Mouse (Mus musculus) liver, adult 2 months (tissue): Measurements from ENCODE around the gene Apba2.

Experiments used
- CTCF ChIP-seq: fragments of 200-500 bp; IDR thresholded peaks from 2 replicates; pipeline ENCODE4 v1.5.1; 2011; ENCODE audit warnings: low read depth, low read length, control low read depth
- POLR2A ChIP-seq: fragments of 200-500 bp; IDR thresholded peaks from 2 replicates; pipeline ENCODE4 v1.6.1; 2011; ENCODE audit warnings: low read length, control low read depth; ENCODE audit not compliant: insufficient read depth; ENCODE audit errors: extremely low read depth

DNA sequence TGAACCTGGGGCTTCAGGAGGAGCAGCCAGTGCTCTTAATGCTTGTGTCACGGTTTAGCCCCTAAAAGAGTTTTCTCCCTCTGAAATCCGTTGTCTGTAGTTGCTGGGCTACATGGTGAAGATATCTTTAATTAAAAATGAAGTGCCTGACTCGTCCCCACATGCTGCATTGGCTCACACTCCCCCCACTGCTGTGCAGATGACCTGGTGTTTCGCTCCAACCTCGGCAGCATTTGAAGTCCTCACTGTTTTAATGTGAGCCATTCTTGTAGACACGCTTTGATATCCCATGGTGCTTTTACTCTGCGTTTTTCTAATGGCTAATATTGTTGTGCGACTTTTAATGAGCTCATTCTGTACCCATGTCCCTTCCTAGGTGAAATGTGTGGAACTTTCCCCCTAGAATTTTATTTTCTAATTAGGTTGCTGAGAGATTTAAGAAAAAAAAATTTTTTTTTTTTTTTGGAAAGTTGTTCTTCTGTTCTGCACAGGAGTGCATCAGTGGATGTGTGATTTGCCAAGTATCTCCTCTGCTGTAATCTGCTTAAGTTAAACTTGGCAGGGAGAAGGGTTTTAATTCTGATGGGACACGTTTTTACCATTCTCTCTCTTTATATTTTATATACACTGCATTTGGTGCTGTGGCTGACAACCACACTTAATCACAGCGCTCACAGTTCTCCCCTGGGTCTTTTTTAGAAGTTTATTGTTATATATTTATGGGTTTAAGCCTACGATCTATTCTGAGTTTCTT, 87.3 kb downstream of the Apba2 start:
- TF ChIP-seq CTCF = no peak
- TF ChIP-seq POLR2A = no peak
